Mouse (Mus musculus) thymus, adult 2 months (tissue): Measurements from ENCODE around the gene Efcc1.

Source experiments
- CTCF ChIP-seq: fragments of 200-500 bp; IDR thresholded peaks from 2 replicates; pipeline ENCODE4 v1.5.1; 2012; ENCODE audit warnings: mild to moderate bottlenecking, control low read depth, low read length, moderate library complexity, borderline replicate concordance; ENCODE audit not compliant: control insufficient read depth, poor library complexity, insufficient read depth; ENCODE audit errors: extremely low read depth
- POLR2A ChIP-seq: fragments of 200-500 bp; IDR thresholded peaks from 2 replicates; pipeline ENCODE4 v1.6.1; 2012; ENCODE audit warnings: mild to moderate bottlenecking, low read length, control low read depth, moderate library complexity; ENCODE audit not compliant: control insufficient read depth, poor library complexity, insufficient read depth; ENCODE audit errors: extremely low read depth

GRCm38 (mm10) chr6:87733131-87733930 lies 2.7 kb downstream of the Efcc1 start:
- no peak for TF ChIP-seq CTCF
- no peak for TF ChIP-seq POLR2A
